10 mouse cellular contexts compared by ENCODE assay signal in the genomic region with DNA sequence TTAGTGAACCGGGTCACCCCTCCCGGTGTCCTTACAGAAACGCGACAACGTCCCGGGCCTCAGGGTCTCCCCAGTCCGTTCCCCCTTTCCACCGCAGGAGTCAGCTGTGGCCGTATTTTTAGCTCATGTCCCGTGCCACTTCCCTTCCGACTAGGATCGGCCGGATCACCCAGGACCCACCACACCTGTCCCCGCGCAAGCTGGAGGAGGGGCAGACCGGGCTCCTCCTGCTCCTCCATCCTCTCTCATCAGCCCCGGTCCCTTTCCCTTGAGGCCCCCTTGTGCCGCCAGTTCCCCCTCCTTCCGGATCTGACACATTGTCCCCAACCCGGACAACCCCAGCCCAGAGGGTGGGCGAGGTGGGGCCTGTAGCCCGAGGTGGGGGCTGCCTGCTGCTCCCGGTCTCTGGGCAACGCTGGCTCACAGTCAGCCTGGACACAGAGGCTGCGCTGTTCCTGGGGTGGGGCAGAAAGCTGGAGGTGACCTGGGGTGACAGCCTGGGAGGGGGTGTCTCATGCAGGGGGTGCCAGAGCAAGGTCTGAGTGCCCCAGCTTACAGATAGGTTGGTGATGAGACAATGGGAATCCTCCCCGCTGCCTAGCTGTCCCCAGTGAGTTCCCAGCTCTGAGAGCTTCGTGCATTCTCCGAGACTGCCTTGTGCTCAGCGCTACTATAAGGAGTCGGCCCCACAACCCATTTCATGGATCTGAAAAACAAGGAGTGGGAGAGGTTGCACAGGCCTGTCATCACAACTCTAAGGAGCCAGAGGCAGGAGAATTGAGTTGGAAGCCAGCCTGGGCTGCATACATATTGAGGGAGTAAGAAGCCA. TPM values are rescaled to one million over a fixed set of nuclear protein-coding genes. Genes with fewer than 3 reads are reported as not detected.
DNase-seq lines count a peak whose midpoint lies in the region; ATAC-seq and TF ChIP-seq lines count a peak whose summit lies in the region.
"Had no signal": no experiment of that assay in that cellular context is flagged by ENCODE, and none has a peak within 500 bp of the region (broad histone marks: within the 10 kb centered on the region; RNA-seq: fewer than 3 reads in every experiment).

No protein-coding gene starts in this region.

- H3K9ac ChIP-seq in kidney, embryonic 16.5 days (replicated peaks; ENCODE audit: low read length), result no peak overlapping the region
- H3K9ac ChIP-seq in embryonic facial prominence, embryonic 13.5 days, result peak overlapping the region; percentile 36; the same call in 1 of the 2 replicates
- H3K9ac ChIP-seq in hindbrain, embryonic 16.5 days (ENCODE audit: low read depth, low read length), result peak overlapping the region; percentile 77
- peak overlapping the region; percentile 70 for H3K9ac ChIP-seq in midbrain, postnatal 0 days (replicated peaks; ENCODE audit: low read length, poor library complexity, severe bottlenecking)

- no peak overlapping the region for H3K27ac ChIP-seq in kidney, embryonic 16.5 days (ENCODE audit: low read length)
- no peak overlapping the region for H3K27ac ChIP-seq in embryonic facial prominence, embryonic 13.5 days
- H3K27ac ChIP-seq in hindbrain, embryonic 16.5 days (ENCODE audit: low read depth, low read length), result no peak overlapping the region
- H3K27ac ChIP-seq in midbrain, postnatal 0 days (ENCODE audit: low read depth, low read length), result no peak overlapping the region

- DNase-seq in kidney, adult 8-10 months, result no peak
- no peak for DNase-seq in midbrain, postnatal 0 days (ENCODE audit: low spot score)
- no peak for DNase-seq in embryo, embryonic 11 days
- DNase-seq in ovary, postnatal 10 days (ENCODE audit: low spot score), result no peak
- no peak for DNase-seq in urinary bladder, postnatal 4 days (ENCODE audit: low spot score in 2 of 2)
- DNase-seq: kidney, postnatal 36 days had no signal

- WGBS in kidney, embryonic 16.5 days, result 2% methylated on average over 30 of the region's 30 CpGs
- 3% methylated on average over 30 of the region's 30 CpGs for WGBS in embryonic facial prominence, embryonic 13.5 days
- WGBS in hindbrain, embryonic 16.5 days, result under 1% methylated on average over 23 of the region's 30 CpGs
- WGBS in midbrain, postnatal 0 days, result 1% methylated on average over 30 of the region's 30 CpGs

- peak overlapping the region; percentile 33 for H3K4me2 ChIP-seq in kidney, embryonic 16.5 days (replicated peaks; ENCODE audit: low read depth, low read length)
- peak overlapping the region; percentile 52 for H3K4me2 ChIP-seq in embryonic facial prominence, embryonic 13.5 days
- H3K4me2 ChIP-seq in hindbrain, embryonic 16.5 days (ENCODE audit: low read length), result peak overlapping the region; percentile 91
- H3K4me2 ChIP-seq in midbrain, postnatal 0 days (ENCODE audit: low read depth, low read length, poor library complexity, severe bottlenecking), result peak overlapping the region; percentile 86

- H3K36me3 ChIP-seq in kidney, embryonic 16.5 days (ENCODE audit: insufficient read depth, low read length), result no peaks in the 10 kb centered on the region
- no peaks in the 10 kb centered on the region for H3K36me3 ChIP-seq in embryonic facial prominence, embryonic 13.5 days
- no peaks in the 10 kb centered on the region for H3K36me3 ChIP-seq in hindbrain, embryonic 16.5 days (ENCODE audit: control insufficient read depth, insufficient read depth, low read length)
- no peaks in the 10 kb centered on the region for H3K36me3 ChIP-seq in midbrain, postnatal 0 days (ENCODE audit: insufficient read depth, low read length)

- H3K4me3 ChIP-seq in kidney, embryonic 16.5 days (ENCODE audit: low read length), result peak overlapping the region; percentile 14
- H3K4me3 ChIP-seq in embryonic facial prominence, embryonic 13.5 days, result peak overlapping the region; percentile 21
- H3K4me3 ChIP-seq in hindbrain, embryonic 16.5 days (ENCODE audit: low read length), result peak overlapping the region; percentile 43
- peak overlapping the region; percentile 37 for H3K4me3 ChIP-seq in midbrain, postnatal 0 days (ENCODE audit: low read depth, low read length)

- peaks cover 83% of the 10 kb centered on the region for H3K27me3 ChIP-seq in kidney, embryonic 16.5 days (ENCODE audit: insufficient read depth, low read length)
- peaks cover 94% of the 10 kb centered on the region for H3K27me3 ChIP-seq in embryonic facial prominence, embryonic 13.5 days
- peaks cover 4% of the 10 kb centered on the region; the same call in 1 of the 2 replicates for H3K27me3 ChIP-seq in hindbrain, embryonic 16.5 days (replicated peaks; ENCODE audit: control insufficient read depth, insufficient read depth, low read length)
- 0 out of 2 replicates have a peak, but pooled peaks cover 7% of the 10 kb centered on the region for H3K27me3 ChIP-seq in midbrain, postnatal 0 days (ENCODE audit: insufficient read depth, low read length)

- peak; percentile 18; the same call in 1 of the 2 replicates for ATAC-seq in kidney, embryonic 16.5 days (ENCODE audit: low FRiP score, low TSS enrichment)
- no peak for ATAC-seq in embryonic facial prominence, embryonic 13.5 days (ENCODE audit: insufficient number of reproducible peaks, insufficient read depth, low FRiP score, low TSS enrichment, low read depth)
- peak; percentile 75 for ATAC-seq in hindbrain, embryonic 16.5 days
- ATAC-seq in midbrain, postnatal 0 days (ENCODE audit: low FRiP score), result peak; percentile 47

- no peaks in the 10 kb centered on the region for H3K4me1 ChIP-seq in kidney, embryonic 16.5 days (ENCODE audit: insufficient read depth, low read length)
- H3K4me1 ChIP-seq in embryonic facial prominence, embryonic 13.5 days, result peaks cover 9% of the 10 kb centered on the region
- H3K4me1 ChIP-seq in hindbrain, embryonic 16.5 days (ENCODE audit: control insufficient read depth, insufficient read depth, low read depth, low read length), result peaks cover 7% of the 10 kb centered on the region
- H3K4me1 ChIP-seq in midbrain, postnatal 0 days (ENCODE audit: insufficient read depth, low read length), result peaks cover 12% of the 10 kb centered on the region; the same call in 1 of the 2 replicates

- no peaks in the 10 kb centered on the region for H3K9me3 ChIP-seq in kidney, embryonic 16.5 days (ENCODE audit: low read length)
- no peaks in the 10 kb centered on the region for H3K9me3 ChIP-seq in embryonic facial prominence, embryonic 13.5 days
- H3K9me3 ChIP-seq in hindbrain, embryonic 16.5 days (ENCODE audit: control insufficient read depth, low read length), result no peaks in the 10 kb centered on the region
- no peaks in the 10 kb centered on the region for H3K9me3 ChIP-seq in midbrain, postnatal 0 days (ENCODE audit: low read length)

- no peak for TF ChIP-seq CTCF in midbrain, postnatal 0 days (IDR thresholded peaks at IDR 0.05)

RNA-seq across cellular contexts. Expression of a gene that starts 8.9 kb away (rescaled TPM):
- polyA plus RNA-seq in kidney, embryonic 16.5 days (2015; fragmentation: Nextera tagmentation; extraction: Ambion mirVana), result 1.1 TPM in 2 replicates
- polyA plus RNA-seq in embryonic facial prominence, embryonic 13.5 days (2015; fragmentation: Nextera tagmentation; extraction: Ambion mirVana), result 2.4 and 2.5 TPM in 2 replicates
- 12.5 and 12.7 TPM in 2 replicates for polyA plus RNA-seq in hindbrain, embryonic 16.5 days (2015; fragmentation: Nextera tagmentation; extraction: Ambion mirVana)
- 90.5 and 106 TPM in 2 replicates for total RNA-seq in midbrain, postnatal 0 days (2014; rRNA removed)
- polyA plus RNA-seq in midbrain, postnatal 0 days (2015; fragmentation: Nextera tagmentation; extraction: Ambion mirVana), result 15.6 and 17.4 TPM in 2 replicates

RNA-seq across cellular contexts. Expression of a gene that starts 13.3 kb away (rescaled TPM):
- 12.2 and 13.2 TPM in 2 replicates for polyA plus RNA-seq in kidney, embryonic 16.5 days (2015; fragmentation: Nextera tagmentation; extraction: Ambion mirVana)
- polyA plus RNA-seq in embryonic facial prominence, embryonic 13.5 days (2015; fragmentation: Nextera tagmentation; extraction: Ambion mirVana), result 13.8 and 13.9 TPM in 2 replicates
- 9.1 and 9.9 TPM in 2 replicates for polyA plus RNA-seq in hindbrain, embryonic 16.5 days (2015; fragmentation: Nextera tagmentation; extraction: Ambion mirVana)
- total RNA-seq in midbrain, postnatal 0 days (2014; rRNA removed), result 15.1 and 17.9 TPM in 2 replicates
- 8.4 and 9.9 TPM in 2 replicates for polyA plus RNA-seq in midbrain, postnatal 0 days (2015; fragmentation: Nextera tagmentation; extraction: Ambion mirVana)

RNA-seq across cellular contexts. Expression of a gene that starts 27.2 kb away (rescaled TPM):
- 0.62 and 0.69 TPM in 2 replicates for polyA plus RNA-seq in kidney, embryonic 16.5 days (2015; fragmentation: Nextera tagmentation; extraction: Ambion mirVana)
- 0.24 and 0.30 TPM in 2 replicates for polyA plus RNA-seq in embryonic facial prominence, embryonic 13.5 days (2015; fragmentation: Nextera tagmentation; extraction: Ambion mirVana)
- polyA plus RNA-seq in hindbrain, embryonic 16.5 days (2015; fragmentation: Nextera tagmentation; extraction: Ambion mirVana), result 0.68 and 0.91 TPM in 2 replicates
- total RNA-seq in midbrain, postnatal 0 days (2014; rRNA removed), result 0.47 and 0.49 TPM in 2 replicates
- 0.43 and 0.66 TPM in 2 replicates for polyA plus RNA-seq in midbrain, postnatal 0 days (2015; fragmentation: Nextera tagmentation; extraction: Ambion mirVana)
- total RNA-seq: MEL had no signal

RNA-seq across cellular contexts. Expression of a gene that starts 31.6 kb away (rescaled TPM):
- polyA plus RNA-seq in kidney, embryonic 16.5 days (2015; fragmentation: Nextera tagmentation; extraction: Ambion mirVana), result 1.6 and 2.6 TPM in 2 replicates
- 0.17 and 0.30 TPM in 2 replicates for polyA plus RNA-seq in embryonic facial prominence, embryonic 13.5 days (2015; fragmentation: Nextera tagmentation; extraction: Ambion mirVana)
- 2.4 and 3.4 TPM in 2 replicates for polyA plus RNA-seq in hindbrain, embryonic 16.5 days (2015; fragmentation: Nextera tagmentation; extraction: Ambion mirVana)
- 4.3 and 4.5 TPM in 2 replicates for total RNA-seq in midbrain, postnatal 0 days (2014; rRNA removed)
- polyA plus RNA-seq in midbrain, postnatal 0 days (2015; fragmentation: Nextera tagmentation; extraction: Ambion mirVana), result 4.8 and 5.9 TPM in 2 replicates
- total RNA-seq: MEL had no signal

RNA-seq across cellular contexts. Expression of a gene that starts 34.7 kb away (rescaled TPM):
- 102 and 109 TPM in 2 replicates for polyA plus RNA-seq in kidney, embryonic 16.5 days (2015; fragmentation: Nextera tagmentation; extraction: Ambion mirVana)
- 86.3 and 91.0 TPM in 2 replicates for polyA plus RNA-seq in embryonic facial prominence, embryonic 13.5 days (2015; fragmentation: Nextera tagmentation; extraction: Ambion mirVana)
- polyA plus RNA-seq in hindbrain, embryonic 16.5 days (2015; fragmentation: Nextera tagmentation; extraction: Ambion mirVana), result 81.4 and 88.4 TPM in 2 replicates
- 41.7 and 49.3 TPM in 2 replicates for total RNA-seq in midbrain, postnatal 0 days (2014; rRNA removed)
- 75.8 and 82.5 TPM in 2 replicates for polyA plus RNA-seq in midbrain, postnatal 0 days (2015; fragmentation: Nextera tagmentation; extraction: Ambion mirVana)

Comparison
In these comparisons a context has a peak if more than half of its experiments do, and no peak if none do; other contexts are left out.
1. H3K4me2 ChIP-seq: peak in every context shown above with its lines; median percentile 91 in hindbrain, embryonic 16.5 days; 86 in midbrain, postnatal 0 days; 52 in embryonic facial prominence, embryonic 13.5 days; 33 in kidney, embryonic 16.5 days.